Mouse (Mus musculus) sigmoid colon, adult 10 weeks (tissue): Measurements from ENCODE around the gene Hoxc13. TPM values are rescaled to one million over a fixed set of nuclear protein-coding genes. Genes with fewer than 3 reads are reported as not detected.

Source experiments
- polyA plus RNA-seq: library from polyadenylated mRNA; stranded (reverse); fragments of 350-450 nt; fragmentation: Illumina TruSeq; extraction: RNeasy Lipid Tissue Mini Kit (QIAGEN cat#74804); gene quantifications from one replicate; pipeline ENCODE4 v1.2.3, GENCODE M21; 2014; ENCODE audit warnings: low read depth, low replicate concordance

Hoxc13 gene
- polyA plus RNA-seq: not detected

DNA sequence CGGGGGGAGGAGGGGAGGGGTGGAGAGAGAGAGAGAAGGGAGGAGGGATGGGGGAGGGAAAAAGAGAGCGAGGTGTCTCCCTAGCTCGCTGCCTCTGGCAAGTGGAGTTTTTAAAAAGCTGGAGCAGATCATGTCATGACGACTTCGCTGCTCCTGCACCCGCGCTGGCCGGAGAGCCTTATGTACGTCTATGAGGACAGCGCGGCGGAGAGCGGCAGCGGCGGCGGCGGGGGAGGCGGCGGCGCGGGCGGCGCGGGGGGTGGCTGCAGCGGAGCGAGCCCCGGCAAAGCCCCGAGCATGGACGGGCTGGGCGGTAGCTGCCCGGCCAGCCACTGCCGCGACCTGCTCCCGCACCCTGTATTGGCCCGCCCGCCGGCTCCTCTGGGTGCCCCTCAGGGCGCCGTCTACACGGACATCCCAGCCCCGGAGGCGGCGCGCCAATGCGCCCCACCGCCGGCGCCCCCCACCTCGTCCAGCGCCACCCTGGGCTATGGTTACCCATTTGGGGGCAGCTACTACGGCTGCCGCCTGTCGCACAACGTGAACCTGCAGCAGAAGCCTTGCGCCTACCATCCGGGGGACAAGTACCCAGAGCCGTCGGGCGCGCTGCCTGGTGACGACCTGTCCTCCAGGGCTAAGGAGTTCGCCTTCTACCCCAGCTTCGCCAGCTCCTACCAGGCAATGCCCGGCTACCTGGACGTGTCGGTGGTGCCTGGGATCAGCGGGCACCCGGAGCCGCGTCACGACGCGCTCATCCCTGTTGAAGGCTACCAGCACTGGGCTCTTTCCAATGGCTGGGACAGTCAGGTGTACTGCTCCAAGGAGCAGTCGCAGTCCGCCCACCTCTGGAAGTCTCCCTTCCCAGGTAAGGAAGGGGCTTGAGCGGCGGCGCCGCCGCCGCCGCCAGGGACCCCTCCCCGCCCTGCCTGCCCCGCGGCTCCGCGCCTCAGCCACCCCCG, at the start of gene Hoxc13:
Gene Hoxc13, plus strand, starts transcription at position 51 of the 959 bp plus-strand sequence.

DNA sequence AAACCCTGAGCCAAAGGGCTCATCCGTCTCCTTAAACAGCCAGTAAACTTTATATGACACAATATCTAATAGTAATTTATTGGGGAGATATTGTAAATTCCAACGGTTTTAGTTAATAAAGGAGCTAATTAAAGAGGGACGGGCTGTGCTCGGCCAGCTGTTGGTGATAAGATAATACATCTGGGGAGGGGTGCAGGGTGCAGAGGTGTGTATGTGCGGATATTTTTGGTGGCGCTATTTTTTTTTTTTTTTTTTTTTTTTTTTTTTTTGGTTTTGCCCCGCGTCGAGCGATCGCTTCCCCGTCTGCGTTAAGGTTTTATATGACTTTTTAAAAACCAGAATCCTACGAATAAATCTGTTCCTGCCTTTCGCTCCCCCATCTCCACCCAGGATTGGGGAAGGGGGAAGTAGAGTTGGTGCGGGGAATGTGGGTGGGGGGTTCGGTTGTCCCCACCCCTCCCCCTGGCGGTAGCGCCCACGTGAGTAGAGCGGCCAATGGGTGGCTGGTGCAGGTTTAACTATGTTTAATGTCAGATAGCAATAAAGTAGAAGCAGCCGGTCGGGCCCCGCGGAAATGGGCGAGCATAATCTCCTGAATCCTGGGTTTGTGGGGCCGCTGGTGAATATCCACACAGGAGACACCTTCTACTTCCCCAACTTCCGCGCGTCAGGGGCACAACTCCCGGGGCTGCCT, 15.5 kb downstream of the Hoxc13 start, which contains the start of gene Hoxc12:
Gene Hoxc12, plus strand, starts transcription at position 479 of the 694 bp plus-strand sequence.

DNA sequence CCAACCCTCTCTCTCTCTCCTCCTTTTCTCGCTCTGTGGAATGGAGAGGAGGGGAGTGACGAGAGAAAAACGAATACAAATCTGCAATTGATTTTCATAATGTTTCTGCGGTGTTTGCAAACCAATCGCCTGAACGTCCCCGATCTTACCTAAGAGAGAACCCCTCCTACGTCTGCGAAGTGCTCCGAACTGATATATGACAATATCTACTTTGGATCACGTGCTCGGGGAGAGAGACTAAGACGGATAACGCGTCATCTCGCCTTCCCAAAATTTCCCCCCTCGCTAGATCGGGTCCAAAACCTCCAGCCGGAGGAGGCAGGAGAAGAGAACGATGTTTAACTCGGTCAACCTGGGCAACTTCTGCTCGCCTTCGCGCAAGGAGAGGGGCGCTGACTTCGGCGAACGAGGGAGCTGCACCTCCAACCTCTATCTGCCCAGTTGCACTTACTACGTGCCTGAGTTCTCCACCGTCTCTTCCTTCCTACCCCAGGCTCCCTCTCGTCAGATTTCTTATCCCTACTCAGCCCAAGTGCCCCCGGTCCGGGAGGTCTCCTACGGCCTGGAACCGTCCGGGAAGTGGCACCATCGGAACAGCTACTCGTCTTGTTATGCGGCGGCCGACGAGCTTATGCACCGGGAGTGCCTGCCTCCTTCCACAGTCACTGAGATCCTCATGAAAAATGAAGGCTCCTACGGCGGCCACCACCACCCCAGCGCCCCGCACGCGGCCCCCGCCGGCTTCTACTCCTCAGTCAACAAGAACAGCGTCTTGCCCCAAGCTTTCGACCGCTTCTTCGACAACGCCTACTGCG, 33.5 kb downstream of the Hoxc13 start, which contains the start of gene Hoxc11:
Gene Hoxc11, plus strand, starts transcription at position 236 of the 815 bp plus-strand sequence.

DNA sequence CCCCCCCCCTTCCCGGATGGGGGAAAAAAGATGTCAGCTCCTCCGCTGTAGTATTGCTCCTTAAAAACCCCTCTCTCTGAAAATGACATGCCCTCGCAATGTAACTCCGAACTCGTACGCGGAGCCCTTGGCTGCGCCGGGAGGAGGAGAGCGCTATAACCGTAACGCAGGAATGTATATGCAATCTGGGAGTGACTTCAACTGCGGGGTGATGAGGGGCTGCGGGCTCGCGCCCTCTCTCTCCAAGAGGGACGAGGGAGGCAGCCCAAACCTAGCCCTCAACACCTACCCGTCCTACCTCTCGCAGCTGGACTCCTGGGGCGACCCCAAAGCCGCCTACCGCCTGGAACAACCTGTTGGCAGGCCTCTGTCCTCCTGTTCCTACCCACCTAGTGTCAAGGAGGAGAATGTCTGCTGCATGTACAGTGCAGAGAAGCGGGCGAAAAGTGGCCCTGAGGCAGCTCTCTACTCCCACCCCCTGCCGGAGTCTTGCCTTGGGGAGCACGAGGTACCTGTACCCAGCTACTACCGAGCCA, 45.9 kb downstream of the Hoxc13 start, which contains the start of gene Hoxc10:
Gene Hoxc10, plus strand, starts transcription at position 21 of the 536 bp plus-strand sequence.

DNA sequence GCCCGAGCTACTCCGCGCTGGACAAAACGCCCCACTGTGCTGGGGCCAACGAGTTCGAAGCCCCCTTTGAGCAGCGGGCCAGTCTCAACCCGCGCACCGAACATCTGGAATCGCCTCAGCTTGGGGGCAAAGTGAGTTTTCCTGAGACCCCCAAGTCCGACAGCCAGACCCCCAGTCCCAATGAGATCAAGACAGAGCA, 46.3 kb downstream of the Hoxc13 start, which contains the start of gene Hoxc5:
Gene Hoxc5, plus strand, starts transcription at position 132 of the 199 bp plus-strand sequence.

DNA sequence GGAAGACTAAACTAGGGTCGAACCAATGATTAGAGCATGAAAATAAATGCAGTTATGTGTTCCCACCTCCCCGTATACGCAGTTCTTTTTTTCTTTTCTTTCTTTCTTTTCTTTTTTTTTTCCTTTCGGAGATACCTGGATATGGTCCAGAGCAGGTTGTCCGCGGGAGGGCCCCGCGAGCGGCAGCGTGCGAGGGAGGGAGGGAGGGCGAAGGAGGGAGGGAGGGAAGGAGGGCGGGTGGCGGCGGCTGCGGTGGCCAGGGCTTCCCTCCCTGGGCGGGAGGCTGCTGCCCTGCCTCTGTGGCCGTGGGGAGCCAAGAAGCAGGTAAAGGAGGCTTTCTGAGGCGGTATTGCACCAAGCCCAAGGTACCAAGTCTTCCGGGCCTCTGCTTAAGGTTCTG, 55.3 kb downstream of the Hoxc13 start, which contains the start of gene Hoxc9:
Gene Hoxc9, plus strand, starts transcription at position 269 of the 400 bp plus-strand sequence.

Other genes with a start within 250 kb of the Hoxc13 start
- 29.6 TPM for gene Atp5g2, start 248.8 kb upstream of the Hoxc13 start, polyA plus RNA-seq
- gene Calcoco1, start 198.9 kb upstream of the Hoxc13 start, polyA plus RNA-seq: 43.3 TPM
- gene Hoxc12, start 15.7 kb downstream of the Hoxc13 start, polyA plus RNA-seq: not detected
- not detected for gene Hoxc11, start 33.3 kb downstream of the Hoxc13 start, polyA plus RNA-seq
- gene Hoxc10, start 45.7 kb downstream of the Hoxc13 start, polyA plus RNA-seq: not detected
- not detected for gene Hoxc5, start 46.3 kb downstream of the Hoxc13 start, polyA plus RNA-seq
- not detected for gene Hoxc9, start 55.3 kb downstream of the Hoxc13 start, polyA plus RNA-seq
- gene Hoxc8, start 69.5 kb downstream of the Hoxc13 start, polyA plus RNA-seq: 0.19 TPM
- 0.28 TPM for gene Hoxc6, start 77.2 kb downstream of the Hoxc13 start, polyA plus RNA-seq
- 1.1 TPM for gene Hoxc4, start 97.8 kb downstream of the Hoxc13 start, polyA plus RNA-seq
- gene Smug1, start 246.0 kb downstream of the Hoxc13 start, polyA plus RNA-seq: 17.1 TPM